ENCODE assay signal across 8 mouse cellular contexts in genomic region chr13:34993085-34993484, GRCm38 (mm10). TPM values are rescaled to one million over a fixed set of nuclear protein-coding genes. Genes with fewer than 3 reads are reported as not detected.
DNase-seq lines count a peak whose midpoint lies in the region; ATAC-seq and TF ChIP-seq lines count a peak whose summit lies in the region.

No protein-coding gene starts in this region.

- no peak for ATAC-seq in embryonic facial prominence, embryonic 15.5 days (ENCODE audit: insufficient number of reproducible peaks, low FRiP score, low TSS enrichment, low read depth)
- no peak for ATAC-seq in limb, embryonic 12.5 days (ENCODE audit: insufficient number of reproducible peaks, insufficient read depth, low FRiP score, low TSS enrichment, low read depth)

- 0 out of 2 replicates have a peak overlapping the region, but pooled peaks have one; percentile 53 for H3K9ac ChIP-seq in embryonic facial prominence, embryonic 15.5 days
- peak overlapping the region; percentile 80; the same call in 1 of the 2 replicates for H3K9ac ChIP-seq in limb, embryonic 12.5 days (replicated peaks)

- H3K4me3 ChIP-seq in lung, adult 2 months (replicated peaks; ENCODE audit: extremely low read depth, low read depth, low read length) = peak overlapping the region; percentile 71
- peak overlapping the region; percentile 69 for H3K4me3 ChIP-seq in embryonic facial prominence, embryonic 15.5 days (replicated peaks)
- H3K4me3 ChIP-seq in limb, embryonic 12.5 days (replicated peaks) = peak overlapping the region; percentile 65
- peak overlapping the region; percentile 74; the same call in 1 of the 2 replicates for H3K4me3 ChIP-seq in olfactory bulb, adult 2 months (ENCODE audit: insufficient read depth, low read depth, low read length)

- no peak for TF ChIP-seq CTCF in lung, adult 2 months (IDR thresholded peaks at IDR 0.05; ENCODE audit: insufficient read depth, low read length)
- no peak for TF ChIP-seq CTCF in olfactory bulb, adult 2 months (IDR thresholded peaks at IDR 0.05; ENCODE audit: insufficient read depth, low read depth, low read length)

- no peaks in the 10 kb centered on the region for H3K9me3 ChIP-seq in embryonic facial prominence, embryonic 15.5 days (replicated peaks)
- H3K9me3 ChIP-seq in limb, embryonic 12.5 days = no peaks in the 10 kb centered on the region

- no peak for TF ChIP-seq POLR2A in lung, adult 2 months (IDR thresholded peaks at IDR 0.05; ENCODE audit: borderline replicate concordance, extremely low read depth, low read depth, low read length)
- TF ChIP-seq POLR2A in olfactory bulb, adult 2 months (IDR thresholded peaks at IDR 0.05; ENCODE audit: insufficient read depth, low read depth, low read length) = no peak

- 58% methylated on average over 4 of the region's 4 CpGs for WGBS in lung, adult 2 months
- 69% methylated on average over 4 of the region's 4 CpGs for WGBS in embryonic facial prominence, embryonic 15.5 days
- WGBS in limb, embryonic 12.5 days = 76% methylated on average over 4 of the region's 4 CpGs
- 60% methylated on average over 4 of the region's 4 CpGs for WGBS in olfactory bulb, adult 2 months

- DNase-seq in lung, adult 2 months = no peak
- no peak for DNase-seq in lung, postnatal 10 days
- no peak for DNase-seq in left cerebral cortex, adult 8-10 months (ENCODE audit: low spot score in 2 of 2)
- no peak for DNase-seq in layer of hippocampus, adult 11-12 months (ENCODE audit: low spot score)
- DNase-seq in testis, postnatal 10 days (ENCODE audit: low spot score) = no peak

- H3K27me3 ChIP-seq in embryonic facial prominence, embryonic 15.5 days = no peaks in the 10 kb centered on the region
- H3K27me3 ChIP-seq in limb, embryonic 12.5 days = no peaks in the 10 kb centered on the region

- peak overlapping the region; percentile 62 for H3K4me2 ChIP-seq in embryonic facial prominence, embryonic 15.5 days (replicated peaks)
- peak overlapping the region; percentile 65 for H3K4me2 ChIP-seq in limb, embryonic 12.5 days

- peaks cover 9% of the 10 kb centered on the region for H3K4me1 ChIP-seq in lung, adult 2 months (ENCODE audit: control insufficient read depth, insufficient read depth, low read length)
- H3K4me1 ChIP-seq in embryonic facial prominence, embryonic 15.5 days = 0 out of 2 replicates have a peak, but pooled peaks cover 18% of the 10 kb centered on the region
- H3K4me1 ChIP-seq in limb, embryonic 12.5 days (replicated peaks) = peaks cover 11% of the 10 kb centered on the region
- H3K4me1 ChIP-seq in olfactory bulb, adult 2 months (ENCODE audit: control insufficient read depth, insufficient read depth, low read length) = peaks cover 2% of the 10 kb centered on the region; the same call in 1 of the 2 replicates

- peaks cover 19% of the 10 kb centered on the region for H3K36me3 ChIP-seq in embryonic facial prominence, embryonic 15.5 days
- H3K36me3 ChIP-seq in limb, embryonic 12.5 days = peaks cover 26% of the 10 kb centered on the region

- H3K27ac ChIP-seq in embryonic facial prominence, embryonic 15.5 days (replicated peaks) = 0 out of 2 replicates have a peak overlapping the region, but pooled peaks have one; percentile 90
- H3K27ac ChIP-seq in limb, embryonic 12.5 days = no peak overlapping the region; the same call in 1 of the 2 replicates
- no peak overlapping the region for H3K27ac ChIP-seq in olfactory bulb, adult 2 months (ENCODE audit: insufficient read depth, low read depth, low read length)

RNA-seq across cellular contexts. Expression of gene Eci3, which starts 29.5 kb away (rescaled TPM):
- not detected in 2 replicates for polyA plus RNA-seq in lung, adult 2 months (2012; rRNA removed)
- 1.1 and 1.6 TPM in 2 replicates for polyA plus RNA-seq in embryonic facial prominence, embryonic 15.5 days (2015; fragmentation: Nextera tagmentation; extraction: Ambion mirVana)
- 0.22 and 0.73 TPM in 2 replicates for polyA plus RNA-seq in limb, embryonic 12.5 days (2016; fragmentation: Nextera tagmentation; extraction: Ambion mirVana)
- not detected in 2 replicates for polyA plus RNA-seq in olfactory bulb, adult 2 months (2012; ENCODE audit: insufficient read depth, insufficient read length, low replicate concordance, missing spikeins)
- total RNA-seq in left cerebral cortex, adult 8-10 months (2022) = 1 to 10 TPM in 2 of 4 experiments, under 1 TPM in 2; 0.41 to 2.0 (median 0.90) TPM

RNA-seq across cellular contexts. Expression of gene Eci2, which starts 33.8 kb away (rescaled TPM):
- 28.4 and 42.6 TPM in 2 replicates for polyA plus RNA-seq in lung, adult 2 months (2012; rRNA removed)
- 129 and 138 TPM in 2 replicates for polyA plus RNA-seq in embryonic facial prominence, embryonic 15.5 days (2015; fragmentation: Nextera tagmentation; extraction: Ambion mirVana)
- polyA plus RNA-seq in limb, embryonic 12.5 days (2016; fragmentation: Nextera tagmentation; extraction: Ambion mirVana) = 134 and 140 TPM in 2 replicates
- polyA plus RNA-seq in olfactory bulb, adult 2 months (2012; ENCODE audit: insufficient read depth, insufficient read length, low replicate concordance, missing spikeins) = not detected in 2 replicates
- 10 to 100 TPM; 46.2 to 59.1 (median 50.7) TPM for total RNA-seq in left cerebral cortex, adult 8-10 months (2022)
